Mouse (Mus musculus): ENCODE results near the gene Fbxo10. TPM values are rescaled to one million over a fixed set of nuclear protein-coding genes. Genes with fewer than 3 reads are reported as not detected.
"Not testable (repeated sequence)": the region's sequence is repeated elsewhere in the genome, so short reads cannot be mapped to it uniquely, and the experiment has no call there.

Fbxo10 gene
- polyA plus RNA-seq, 1 experiment from 2014 or later, result 12.5 TPM

DNA sequence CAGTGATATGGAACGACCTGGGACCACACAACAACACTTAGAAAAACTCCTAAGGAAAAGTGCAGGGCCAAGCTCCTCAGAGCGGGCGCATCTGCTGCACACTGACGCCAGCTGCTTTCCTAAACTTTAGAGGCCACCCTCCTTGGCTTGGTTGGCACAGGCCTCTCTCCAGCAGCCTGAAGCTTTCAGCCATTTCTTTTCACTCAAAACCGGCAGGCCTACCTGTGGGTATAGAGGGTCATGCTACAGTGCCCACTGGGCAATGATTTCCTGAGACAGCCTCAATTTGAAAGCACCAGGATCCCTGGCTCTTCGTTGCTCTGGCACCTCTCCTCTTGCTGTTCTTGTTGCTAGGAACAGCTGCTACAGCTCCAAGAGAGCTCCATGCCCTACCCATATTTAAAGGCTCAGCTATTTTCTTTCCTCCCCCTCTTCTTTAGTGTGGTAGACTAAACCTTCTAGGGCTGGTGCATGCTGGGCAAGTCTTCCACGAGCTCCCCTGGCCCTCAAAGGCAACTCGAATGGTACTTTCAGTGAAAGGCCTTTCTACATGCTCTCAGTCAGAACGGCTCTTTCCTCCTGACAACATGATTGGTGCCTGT is 37.0 kb downstream of the Fbxo10 start:
- 82% methylated on average over 9 of the region's 9 CpGs for WGBS
- no peaks in the 10 kb centered on the region for H3K27me3 ChIP-seq (ENCODE audit: control insufficient read depth, insufficient read depth, low read length)
- H3K9me3 ChIP-seq (ENCODE audit: control insufficient read depth, low read length), result no peaks in the 10 kb centered on the region
- no peak overlapping the region for H3K4me3 ChIP-seq (ENCODE audit: control insufficient read depth in 1 of 2, insufficient read depth in 1 of 2, low read depth in 1 of 2, low read length in 2 of 2)
- H3K9ac ChIP-seq (ENCODE audit: low read length), result no peak overlapping the region
- no peak for ATAC-seq (ENCODE audit: insufficient number of reproducible peaks, insufficient read depth, low FRiP score, low read depth)
- H3K36me3 ChIP-seq (ENCODE audit: control insufficient read depth, insufficient read depth, low read length), result peaks cover 79% of the 10 kb centered on the region
- H3K4me2 ChIP-seq (ENCODE audit: low read length), result no peak overlapping the region
- peaks cover 14 to 25% of the 10 kb centered on the region in 2 experiments for H3K4me1 ChIP-seq (ENCODE audit: control insufficient read depth in 2 of 2, insufficient read depth in 2 of 2, low read length in 2 of 2)
- H3K27ac ChIP-seq (replicated peaks in 1 of 2; ENCODE audit: control insufficient read depth in 1 of 2, insufficient read depth in 1 of 2, low read depth in 2 of 2, low read length in 2 of 2), result peak overlapping the region in 1 of 2 experiments; percentile 82; a peak in 2 of 4 replicates

DNA sequence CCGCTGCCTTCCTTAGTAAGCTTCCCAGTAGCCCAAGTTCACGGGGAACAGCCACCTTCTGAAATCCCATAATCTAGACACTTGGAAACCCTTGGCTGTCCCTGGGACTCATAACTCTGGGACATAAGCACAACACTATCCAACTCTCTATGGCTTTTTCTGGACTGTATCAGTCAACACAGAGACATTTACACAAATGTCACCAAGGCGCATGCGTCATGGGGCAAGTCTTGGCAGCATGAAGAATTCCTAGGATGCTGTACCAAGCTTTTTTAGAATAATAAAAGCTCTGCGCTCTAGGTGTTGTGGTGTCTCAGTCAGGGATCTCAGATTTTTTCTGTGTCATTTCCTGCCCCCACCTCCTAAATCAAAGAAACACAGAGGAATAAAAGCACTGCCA is 37.7 kb downstream of the Fbxo10 start:
- peak overlapping the region; percentile 76 to 82 for H3K27ac ChIP-seq (replicated peaks in 1 of 2; ENCODE audit: control insufficient read depth in 1 of 2, insufficient read depth in 1 of 2, low read depth in 2 of 2, low read length in 2 of 2)
- no peaks in the 10 kb centered on the region for H3K27me3 ChIP-seq (ENCODE audit: control insufficient read depth, insufficient read depth, low read length)
- no peak for ATAC-seq (ENCODE audit: insufficient number of reproducible peaks, insufficient read depth, low FRiP score, low read depth)
- H3K4me3 ChIP-seq (ENCODE audit: control insufficient read depth in 1 of 2, insufficient read depth in 1 of 2, low read depth in 1 of 2, low read length in 2 of 2), result no peak overlapping the region
- peaks cover 84% of the 10 kb centered on the region for H3K36me3 ChIP-seq (ENCODE audit: control insufficient read depth, insufficient read depth, low read length)
- H3K9me3 ChIP-seq (ENCODE audit: control insufficient read depth, low read length), result no peaks in the 10 kb centered on the region
- no peak overlapping the region for H3K9ac ChIP-seq (ENCODE audit: low read length)
- no peak overlapping the region for H3K4me2 ChIP-seq (ENCODE audit: low read length)
- WGBS, result 57% methylated on average over 5 of the region's 5 CpGs
- H3K4me1 ChIP-seq (ENCODE audit: control insufficient read depth in 2 of 2, insufficient read depth in 2 of 2, low read length in 2 of 2), result peaks cover 14 to 25% of the 10 kb centered on the region in 2 experiments

DNA sequence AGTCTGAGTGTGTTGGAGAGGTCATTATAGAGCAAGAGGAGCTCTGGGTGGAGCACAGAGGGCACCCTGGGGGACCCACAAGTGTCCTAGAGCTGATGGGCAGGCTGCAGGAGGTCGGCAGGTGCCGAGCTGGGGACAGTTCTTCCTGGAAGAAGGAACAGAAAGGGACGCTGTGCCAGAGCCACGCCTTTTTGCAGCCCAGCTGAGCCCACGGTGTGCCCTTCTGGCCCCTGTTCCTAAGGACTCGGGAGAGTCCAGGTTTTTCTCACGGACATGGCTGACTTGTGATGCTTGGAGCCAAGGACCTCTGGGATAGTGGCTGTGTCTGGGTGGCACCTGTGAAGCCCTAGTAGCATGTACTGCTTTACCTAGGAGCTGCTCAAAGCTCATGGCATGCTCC is 43.6 kb downstream of the Fbxo10 start:
- H3K4me3 ChIP-seq (ENCODE audit: control insufficient read depth in 1 of 2, insufficient read depth in 1 of 2, low read depth in 1 of 2, low read length in 2 of 2), result no peak overlapping the region
- no peak overlapping the region for H3K27ac ChIP-seq (replicated peaks in 1 of 2; ENCODE audit: control insufficient read depth in 1 of 2, insufficient read depth in 1 of 2, low read depth in 2 of 2, low read length in 2 of 2)
- H3K27me3 ChIP-seq (ENCODE audit: control insufficient read depth, insufficient read depth, low read length), result no peaks in the 10 kb centered on the region
- no peaks in the 10 kb centered on the region for H3K9me3 ChIP-seq (ENCODE audit: control insufficient read depth, low read length)
- 82% methylated on average over 7 of the region's 7 CpGs for WGBS
- no peak for ATAC-seq (ENCODE audit: insufficient number of reproducible peaks, insufficient read depth, low FRiP score, low read depth)
- no peak overlapping the region for H3K9ac ChIP-seq (ENCODE audit: low read length)
- peaks cover 17 to 19% of the 10 kb centered on the region in 2 experiments for H3K4me1 ChIP-seq (ENCODE audit: control insufficient read depth in 2 of 2, insufficient read depth in 2 of 2, low read length in 2 of 2)
- H3K4me2 ChIP-seq (ENCODE audit: low read length), result no peak overlapping the region
- peaks cover 71% of the 10 kb centered on the region for H3K36me3 ChIP-seq (ENCODE audit: control insufficient read depth, insufficient read depth, low read length)

GRCm38 (mm10) chr4:45039546-45039945 is 44.9 kb downstream of the Fbxo10 start:
- H3K36me3 ChIP-seq (ENCODE audit: control insufficient read depth, insufficient read depth, low read length), result peaks cover 71% of the 10 kb centered on the region
- H3K27me3 ChIP-seq (ENCODE audit: control insufficient read depth, insufficient read depth, low read length), result not testable (repeated sequence)

GRCm38 (mm10) chr4:45038879-45039278 is 45.5 kb downstream of the Fbxo10 start:
- Histone ChIP-seq H3K9ac (ENCODE audit: low read length) (peak overlapping the region; percentile 49; the same call in 1 of the 2 replicates), H3K27ac (replicated peaks in 1 of 2; ENCODE audit: control insufficient read depth in 1 of 2, insufficient read depth in 1 of 2, low read depth in 2 of 2, low read length in 2 of 2) (peak overlapping the region; percentile 99), H3K4me1 (ENCODE audit: control insufficient read depth in 2 of 2, insufficient read depth in 2 of 2, low read length in 2 of 2) (peaks cover 29 to 30% of the 10 kb centered on the region in 2 experiments), H3K36me3 (ENCODE audit: control insufficient read depth, insufficient read depth, low read length) (peaks cover 70% of the 10 kb centered on the region)
- H3K4me2 ChIP-seq (ENCODE audit: low read length); H3K27me3 ChIP-seq (ENCODE audit: control insufficient read depth, insufficient read depth, low read length); H3K9me3 ChIP-seq (ENCODE audit: control insufficient read depth, low read length); H3K4me3 ChIP-seq (ENCODE audit: control insufficient read depth in 1 of 2, insufficient read depth in 1 of 2, low read depth in 1 of 2, low read length in 2 of 2); ATAC-seq (ENCODE audit: insufficient number of reproducible peaks, insufficient read depth, low FRiP score, low read depth): not testable (repeated sequence)
- WGBS, result 45% methylated on average over 8 of the region's 8 CpGs

More at GRCm38 (mm10) chr4:45039546-45039945, 44.9 kb downstream of the Fbxo10 start:
- not testable (repeated sequence) for H3K4me2 ChIP-seq (ENCODE audit: low read length); H3K9ac ChIP-seq (ENCODE audit: low read length); H3K27ac ChIP-seq (replicated peaks in 1 of 2; ENCODE audit: control insufficient read depth in 1 of 2, insufficient read depth in 1 of 2, low read depth in 2 of 2, low read length in 2 of 2); ATAC-seq (ENCODE audit: insufficient number of reproducible peaks, insufficient read depth, low FRiP score, low read depth); H3K4me3 ChIP-seq (ENCODE audit: control insufficient read depth in 1 of 2, insufficient read depth in 1 of 2, low read depth in 1 of 2, low read length in 2 of 2); H3K9me3 ChIP-seq (ENCODE audit: control insufficient read depth, low read length)
- 94% methylated on average over 7 of the region's 7 CpGs for WGBS
- H3K4me1 ChIP-seq (ENCODE audit: control insufficient read depth in 2 of 2, insufficient read depth in 2 of 2, low read length in 2 of 2), result peaks cover 29% of the 10 kb centered on the region in 2 experiments

- H3K9ac ChIP-seq (ENCODE audit: low read length), result peak overlapping the region; percentile 52; the same call in 1 of the 2 replicates
- H3K27me3 ChIP-seq (ENCODE audit: control insufficient read depth, insufficient read depth, low read length), result no peaks in the 10 kb centered on the region
- no peaks in the 10 kb centered on the region for H3K9me3 ChIP-seq (ENCODE audit: control insufficient read depth, low read length)
- no peak overlapping the region for H3K4me3 ChIP-seq (ENCODE audit: control insufficient read depth in 1 of 2, insufficient read depth in 1 of 2, low read depth in 1 of 2, low read length in 2 of 2)
- H3K4me2 ChIP-seq (ENCODE audit: low read length), result peak overlapping the region; percentile 41
- peaks cover 29 to 30% of the 10 kb centered on the region in 2 experiments for H3K4me1 ChIP-seq (ENCODE audit: control insufficient read depth in 2 of 2, insufficient read depth in 2 of 2, low read length in 2 of 2)
- peak overlapping the region; percentile 83 to 99 for H3K27ac ChIP-seq (replicated peaks in 1 of 2; ENCODE audit: control insufficient read depth in 1 of 2, insufficient read depth in 1 of 2, low read depth in 2 of 2, low read length in 2 of 2)
- peak; percentile 72 for ATAC-seq (ENCODE audit: insufficient number of reproducible peaks, insufficient read depth, low FRiP score, low read depth)
- WGBS, result 32% methylated on average over 13 of the region's 13 CpGs
- peaks cover 70% of the 10 kb centered on the region for H3K36me3 ChIP-seq (ENCODE audit: control insufficient read depth, insufficient read depth, low read length)
These were observed 46.7 kb downstream of the Fbxo10 start for GRCm38 (mm10) chr4:45037455-45038410.

- ATAC-seq (ENCODE audit: insufficient number of reproducible peaks, insufficient read depth, low FRiP score, low read depth), result no peak
- peaks cover 74% of the 10 kb centered on the region for H3K36me3 ChIP-seq (ENCODE audit: control insufficient read depth, insufficient read depth, low read length)
These were observed 47.8 kb downstream of the Fbxo10 start for GRCm38 (mm10) chr4:45036571-45036970.

More at GRCm38 (mm10) chr4:45036571-45036970, 47.8 kb downstream of the Fbxo10 start:
- Histone ChIP-seq H3K9me3 (ENCODE audit: control insufficient read depth, low read length) (no peaks in the 10 kb centered on the region), H3K9ac (ENCODE audit: low read length) (no peak overlapping the region), H3K4me2 (ENCODE audit: low read length) (no peak overlapping the region), H3K27me3 (ENCODE audit: control insufficient read depth, insufficient read depth, low read length) (no peaks in the 10 kb centered on the region), H3K27ac (replicated peaks in 1 of 2; ENCODE audit: control insufficient read depth in 1 of 2, insufficient read depth in 1 of 2, low read depth in 2 of 2, low read length in 2 of 2) (peak overlapping the region in 1 of 2 experiments; percentile 99; a peak in 2 of 4 replicates), H3K4me1 (ENCODE audit: control insufficient read depth in 2 of 2, insufficient read depth in 2 of 2, low read length in 2 of 2) (peaks cover 29 to 30% of the 10 kb centered on the region in 2 experiments), H3K4me3 (ENCODE audit: control insufficient read depth in 1 of 2, insufficient read depth in 1 of 2, low read depth in 1 of 2, low read length in 2 of 2) (no peak overlapping the region)
- 83% methylated on average over 5 of the region's 5 CpGs for WGBS
